Mouse (Mus musculus): ENCODE results near the gene Pde4b.

DNA sequence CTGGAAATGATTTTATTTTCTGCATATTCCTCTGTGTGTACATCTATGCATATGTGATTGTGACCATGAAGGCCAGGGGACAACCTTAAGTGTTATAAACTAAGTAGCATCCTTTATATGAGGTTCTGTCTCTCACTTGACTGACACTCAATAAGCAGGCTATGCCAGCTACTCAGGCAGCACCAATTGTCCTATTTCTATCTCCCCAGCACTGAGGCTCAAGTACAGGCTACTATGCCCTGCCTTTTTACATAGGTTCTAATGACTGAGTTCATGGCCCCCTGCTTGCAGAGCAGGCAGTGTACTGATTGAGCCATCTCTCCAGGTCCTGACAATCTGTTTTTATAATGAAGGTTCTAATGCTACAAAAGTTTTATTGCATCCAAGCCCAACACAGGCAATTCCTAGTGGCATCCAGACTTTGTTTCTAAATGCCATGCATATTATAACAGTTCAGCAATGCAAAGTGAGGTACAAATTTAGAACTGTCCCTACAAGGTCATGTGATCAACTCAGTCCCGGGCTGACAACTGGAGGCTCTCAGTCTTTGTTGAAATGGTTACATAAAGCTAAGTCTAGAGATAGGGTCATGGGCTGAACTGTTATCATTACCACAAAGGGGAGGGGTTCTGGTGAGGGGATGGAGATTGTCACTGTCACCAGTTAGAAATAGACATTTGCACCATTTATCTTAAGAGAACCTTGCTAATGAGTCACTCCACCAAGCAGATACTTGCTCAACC lies 295.6 kb downstream of the Pde4b start:
- TF ChIP-seq CTCF (IDR thresholded peaks at IDR 0.05; ENCODE audit: low read depth, low read length) (no peak), TAL1 (conservative IDR thresholded peaks at IDR 0.05; ENCODE audit: low read depth, low read length) (no peak), GATA2 (IDR thresholded peaks at IDR 0.05; ENCODE audit: borderline replicate concordance, low read depth, low read length) (no peak)
